Mouse (Mus musculus): ENCODE measurements around the gene Txndc8.

DNA sequence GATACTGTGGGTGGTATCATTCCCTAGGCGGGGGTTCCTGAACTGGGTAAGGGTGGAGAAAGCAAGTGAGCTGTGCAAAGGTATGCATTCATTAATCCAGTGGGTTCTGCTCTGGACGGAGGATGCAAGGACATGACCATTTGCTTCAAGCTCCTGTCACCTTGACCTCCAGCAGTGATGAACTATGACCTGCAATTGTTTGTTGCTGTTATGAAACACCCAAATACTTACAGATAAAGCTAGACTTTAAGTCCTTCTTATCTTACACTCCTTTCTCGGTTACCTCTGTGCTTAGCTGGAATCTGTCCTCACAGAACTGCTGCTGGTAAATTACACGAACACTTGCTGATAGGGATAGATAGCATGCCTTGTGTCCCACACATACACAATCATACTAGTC, 68.3 kb downstream of the Txndc8 start:
- TF ChIP-seq CTCF (IDR thresholded peaks at IDR 0.05; ENCODE audit: extremely low read depth, insufficient read depth, insufficient read length, insufficient replicate concordance) (no peak), POLR2A (IDR thresholded peaks at IDR 0.05; ENCODE audit: low read depth, low read length) (no peak)

Data from spleen, adult 2 months (tissue).